Mouse (Mus musculus) ES-Bruce4 (cell line): ENCODE data around the gene Zfp771.

ENCODE experiments used
- EP300 ChIP-seq: IDR thresholded peaks from 2 replicates; pipeline ENCODE4 v1.6.1; 2011; ENCODE audit warnings: low read depth, low read length; ENCODE audit not compliant: insufficient read depth
- POLR2A ChIP-seq: IDR thresholded peaks from one replicate; pipeline ENCODE4 v1.8.1; 2011; ENCODE audit warnings: low read length; ENCODE audit not compliant: insufficient read depth

GRCm38 (mm10) chr7:127210266-127210665 is 33.8 kb upstream of the Zfp771 start:
- no peak for TF ChIP-seq EP300
- no peak for TF ChIP-seq POLR2A
